Mouse (Mus musculus) kidney, embryonic 16.5 days (tissue): Measurements from ENCODE around the gene Mto1. TPM values are rescaled to one million over a fixed set of nuclear protein-coding genes. Genes with fewer than 3 reads are reported as not detected.

ENCODE experiments used
- ATAC-seq: fragments of 200-750 bp; cut with Nextera tagmentation; 2 replicates; pipeline ENCODE4 v1.8.0; 2017; ENCODE audit warnings: moderate TSS enrichment; ENCODE audit not compliant: low FRiP score, low TSS enrichment
- H3K27ac ChIP-seq: fragments of 300-500 bp; sonication (generic); 2 replicates; pipeline ENCODE4 v1.5.1; 2014; ENCODE audit warnings: low read length
- H3K27me3 ChIP-seq: fragments of 300-500 bp; sonication (generic); 2 replicates; pipeline ENCODE4 v1.6.1; 2014; ENCODE audit warnings: low read length, control low read depth, mixed read lengths; ENCODE audit not compliant: insufficient read depth
- H3K36me3 ChIP-seq: fragments of 300-500 bp; sonication (generic); 2 replicates; pipeline ENCODE4 v1.6.1; 2014; ENCODE audit warnings: low read length, control low read depth, mixed read lengths; ENCODE audit not compliant: insufficient read depth
- H3K4me1 ChIP-seq: fragments of 300-500 bp; sonication (generic); 2 replicates; pipeline ENCODE4 v1.6.1; 2014; ENCODE audit warnings: low read length, control low read depth, mixed read lengths; ENCODE audit not compliant: insufficient read depth
- H3K4me2 ChIP-seq: fragments of 300-500 bp; sonication (generic); replicated peaks from 2 replicates; pipeline ENCODE4 v1.6.1; 2014; ENCODE audit warnings: low read depth, low read length
- H3K4me3 ChIP-seq: fragments of 300-500 bp; sonication (generic); 2 replicates; pipeline ENCODE4 v1.5.1; 2014; ENCODE audit warnings: mild to moderate bottlenecking, low read length
- H3K9ac ChIP-seq: fragments of 300-500 bp; sonication (generic); replicated peaks from 2 replicates; pipeline ENCODE4 v1.6.1; 2014; ENCODE audit warnings: low read length
- H3K9me3 ChIP-seq: fragments of 300-500 bp; sonication (generic); 2 replicates; pipeline ENCODE4 v1.6.1; 2016; ENCODE audit warnings: low read length, control low read depth
- WGBS: fragments of 180-500 bp; shearing (Covaris S2); extraction: QIAGEN DNeasy Blood & Tissue Kit; methylation state at CpG from one replicate; pipeline ENCODE4 v1.1.7; 2014; 5-methylcytosine and 5-hydroxymethylcytosine counted together
- polyA plus RNA-seq: library from polyadenylated mRNA; unstranded; fragments of >200 nt; fragmentation: Nextera tagmentation; extraction: Ambion mirVana; gene quantifications from 2 replicates; pipeline ENCODE4 v1.2.1, GENCODE M21; 2015

The Mto1 gene
- polyA plus RNA-seq, result 27.9 and 30.1 TPM in 2 replicates

- Histone ChIP-seq H3K4me2 (peak within 1 kb of the TSS; percentile 74), H3K27ac (peak within 1 kb of the TSS; percentile 91)
Measured at GRCm38 (mm10) chr9:78447973-78448873, at the start of gene Mto1, which contains the start of gene Gm17324. Gene Mto1 (plus strand): TSS chr9:78448208. Gene Gm17324 (minus strand): TSS chr9:78448786.

GRCm38 (mm10) chr9:78400570-78400969, 47.4 kb upstream of the Mto1 start:
- WGBS, result 64% methylated on average over 5 of the region's 5 CpGs
- no peak overlapping the region for H3K4me2 ChIP-seq
- no peak for ATAC-seq

More at GRCm38 (mm10) chr9:78447973-78448873, at the start of gene Mto1, which contains the start of gene Gm17324:
- Histone ChIP-seq H3K4me1 (peaks cover 11% of the 10 kb centered on the region), H3K9ac (peak within 1 kb of the TSS; percentile 98), H3K36me3 (peaks cover 14% of the 10 kb centered on the region), H3K27me3 (peaks cover 30% of the 10 kb centered on the region), H3K4me3 (peak within 1 kb of the TSS; percentile 99), H3K9me3 (no peaks in the 10 kb centered on the region)
- peak; percentile 94 for ATAC-seq
- WGBS, result under 1% methylated on average over 92 of the region's 96 CpGs

GRCm38 (mm10) chr9:78401596-78401995, 46.4 kb upstream of the Mto1 start:
- WGBS, result 83% methylated on average over 7 of the region's 7 CpGs

More at GRCm38 (mm10) chr9:78400570-78400969, 47.4 kb upstream of the Mto1 start:
- 0 out of 2 replicates have a peak, but pooled peaks cover 6% of the 10 kb centered on the region for H3K4me1 ChIP-seq
- no peak overlapping the region for H3K9ac ChIP-seq
- no peak overlapping the region for H3K27ac ChIP-seq
- H3K9me3 ChIP-seq, result no peaks in the 10 kb centered on the region
- no peak overlapping the region for H3K4me3 ChIP-seq
- H3K27me3 ChIP-seq, result peaks cover 20% of the 10 kb centered on the region
- H3K36me3 ChIP-seq, result no peaks in the 10 kb centered on the region

GRCm38 (mm10) chr9:78427362-78427781, 20.6 kb upstream of the Mto1 start:
- Histone ChIP-seq H3K27ac (no peak overlapping the region), H3K4me1 (peaks cover 11% of the 10 kb centered on the region; the same call in 1 of the 2 replicates), H3K27me3 (no peaks in the 10 kb centered on the region; the same call in 1 of the 2 replicates), H3K9me3 (no peaks in the 10 kb centered on the region), H3K36me3 (no peaks in the 10 kb centered on the region), H3K4me3 (peak overlapping the region; percentile 42), H3K4me2 (peak overlapping the region; percentile 69), H3K9ac (peak overlapping the region; percentile 55)
- 22% methylated on average over 27 of the region's 27 CpGs for WGBS
- ATAC-seq, result no peak

More at GRCm38 (mm10) chr9:78401596-78401995, 46.4 kb upstream of the Mto1 start:
- peaks cover 10% of the 10 kb centered on the region for H3K27me3 ChIP-seq
- H3K4me1 ChIP-seq, result no peaks in the 10 kb centered on the region
- no peak overlapping the region for H3K27ac ChIP-seq
- no peaks in the 10 kb centered on the region for H3K36me3 ChIP-seq
- H3K4me2 ChIP-seq, result no peak overlapping the region
- no peaks in the 10 kb centered on the region for H3K9me3 ChIP-seq
- H3K4me3 ChIP-seq, result no peak overlapping the region
- H3K9ac ChIP-seq, result no peak overlapping the region
- ATAC-seq, result no peak

- 0 out of 2 replicates have a peak, but pooled peaks have one; percentile 19 for ATAC-seq
- no peak overlapping the region for H3K4me2 ChIP-seq
Measured at GRCm38 (mm10) chr9:78428185-78428584, 19.8 kb upstream of the Mto1 start.

GRCm38 (mm10) chr9:78428870-78429432, 19.1 kb upstream of the Mto1 start:
- Histone ChIP-seq H3K9ac (no peak overlapping the region), H3K4me1 (peaks cover 11% of the 10 kb centered on the region; the same call in 1 of the 2 replicates), H3K4me2 (no peak overlapping the region), H3K9me3 (no peaks in the 10 kb centered on the region), H3K36me3 (no peaks in the 10 kb centered on the region), H3K4me3 (no peak overlapping the region), H3K27ac (no peak overlapping the region), H3K27me3 (no peaks in the 10 kb centered on the region; the same call in 1 of the 2 replicates)
- WGBS, result 96% methylated on average over 4 of the region's 4 CpGs
- ATAC-seq, result no peak

More at GRCm38 (mm10) chr9:78428185-78428584, 19.8 kb upstream of the Mto1 start:
- no peak overlapping the region for H3K9ac ChIP-seq
- no peaks in the 10 kb centered on the region for H3K36me3 ChIP-seq
- peaks cover 11% of the 10 kb centered on the region; the same call in 1 of the 2 replicates for H3K4me1 ChIP-seq
- H3K9me3 ChIP-seq, result no peaks in the 10 kb centered on the region
- H3K27ac ChIP-seq, result no peak overlapping the region
- H3K27me3 ChIP-seq, result no peaks in the 10 kb centered on the region; the same call in 1 of the 2 replicates
- H3K4me3 ChIP-seq, result no peak overlapping the region
- 49% methylated on average over 6 of the region's 6 CpGs for WGBS

- no peak for ATAC-seq
- WGBS, result 61% methylated on average over 2 of the region's 2 CpGs
Measured at GRCm38 (mm10) chr9:78429551-78429950, 18.5 kb upstream of the Mto1 start.

GRCm38 (mm10) chr9:78430486-78430885, 17.5 kb upstream of the Mto1 start:
- Histone ChIP-seq H3K27ac (no peak overlapping the region), H3K4me2 (no peak overlapping the region), H3K9me3 (no peaks in the 10 kb centered on the region), H3K4me1 (peaks cover 11% of the 10 kb centered on the region; the same call in 1 of the 2 replicates), H3K27me3 (no peaks in the 10 kb centered on the region; the same call in 1 of the 2 replicates), H3K9ac (no peak overlapping the region), H3K4me3 (no peak overlapping the region), H3K36me3 (no peaks in the 10 kb centered on the region)
- 69% methylated on average over 6 of the region's 6 CpGs for WGBS
- ATAC-seq, result no peak

More at GRCm38 (mm10) chr9:78429551-78429950, 18.5 kb upstream of the Mto1 start:
- H3K27ac ChIP-seq, result no peak overlapping the region
- no peak overlapping the region for H3K9ac ChIP-seq
- no peak overlapping the region for H3K4me2 ChIP-seq
- H3K36me3 ChIP-seq, result no peaks in the 10 kb centered on the region
- H3K4me3 ChIP-seq, result no peak overlapping the region
- peaks cover 11% of the 10 kb centered on the region; the same call in 1 of the 2 replicates for H3K4me1 ChIP-seq
- H3K27me3 ChIP-seq, result no peaks in the 10 kb centered on the region; the same call in 1 of the 2 replicates
- H3K9me3 ChIP-seq, result no peaks in the 10 kb centered on the region

GRCm38 (mm10) chr9:78432471-78432870, 15.5 kb upstream of the Mto1 start:
- no peaks in the 10 kb centered on the region for H3K36me3 ChIP-seq
- H3K9me3 ChIP-seq, result no peaks in the 10 kb centered on the region
- WGBS, result 93% methylated on average over 5 of the region's 5 CpGs
- H3K9ac ChIP-seq, result no peak overlapping the region
- H3K4me2 ChIP-seq, result no peak overlapping the region
- no peak overlapping the region for H3K4me3 ChIP-seq
- H3K4me1 ChIP-seq, result peaks cover 11% of the 10 kb centered on the region; the same call in 1 of the 2 replicates
- no peaks in the 10 kb centered on the region for H3K27me3 ChIP-seq
- ATAC-seq, result no peak
- H3K27ac ChIP-seq, result no peak overlapping the region
